Mouse (Mus musculus) midbrain, embryonic 16.5 days (tissue): ENCODE results near the gene Shisa5. TPM values are rescaled to one million over a fixed set of nuclear protein-coding genes. Genes with fewer than 3 reads are reported as not detected.

Experiments used
- ATAC-seq: fragments of 200-750 bp; cut with Nextera tagmentation; 2 replicates; pipeline ENCODE4 v1.8.0; 2017; ENCODE audit warnings: moderate TSS enrichment
- H3K27ac ChIP-seq: fragments of 300-500 bp; sonication (generic); 2 replicates; pipeline ENCODE4 v1.5.1; 2014; ENCODE audit warnings: mild to moderate bottlenecking, low read length, mixed read lengths
- H3K27me3 ChIP-seq: fragments of 300-500 bp; sonication (generic); 2 replicates; pipeline ENCODE4 v1.6.1; 2014; ENCODE audit warnings: low read depth, low read length, mixed read lengths; ENCODE audit not compliant: control insufficient read depth, insufficient read depth
- H3K36me3 ChIP-seq: fragments of 300-500 bp; sonication (generic); 2 replicates; pipeline ENCODE4 v1.6.1; 2014; ENCODE audit warnings: mild to moderate bottlenecking, low read length, moderate library complexity, mixed read lengths; ENCODE audit not compliant: control insufficient read depth, insufficient read depth
- H3K4me1 ChIP-seq: fragments of 300-500 bp; sonication (generic); 2 replicates; pipeline ENCODE4 v1.6.1; 2014; ENCODE audit warnings: mild to moderate bottlenecking, low read length, mixed read lengths; ENCODE audit not compliant: control insufficient read depth, insufficient read depth
- H3K4me2 ChIP-seq: fragments of 300-500 bp; sonication (generic); 2 replicates; pipeline ENCODE4 v1.6.1; 2014; ENCODE audit warnings: mild to moderate bottlenecking, low read length, mixed read lengths
- H3K4me3 ChIP-seq: fragments of 300-500 bp; sonication (generic); 2 replicates; pipeline ENCODE4 v1.5.1; 2014; ENCODE audit warnings: low read depth, mild to moderate bottlenecking, low read length, moderate library complexity, mixed read lengths
- H3K9ac ChIP-seq: fragments of 300-500 bp; sonication (generic); 2 replicates; pipeline ENCODE4 v1.6.1; 2014; ENCODE audit warnings: low read depth, low read length, mixed read lengths
- H3K9me3 ChIP-seq: fragments of 300-500 bp; sonication (generic); replicated peaks from 2 replicates; pipeline ENCODE4 v1.6.1; 2014; ENCODE audit warnings: mild to moderate bottlenecking, low read length, mixed read lengths; ENCODE audit not compliant: control insufficient read depth, poor library complexity, severe bottlenecking
- WGBS: fragments of 180-500 bp; shearing (Covaris S2); extraction: QIAGEN DNeasy Blood & Tissue Kit; methylation state at CpG from one replicate; pipeline ENCODE4 v1.1.7; 2014; 5-methylcytosine and 5-hydroxymethylcytosine counted together
- polyA plus RNA-seq: library from polyadenylated mRNA; unstranded; fragments of >200 nt; fragmentation: Nextera tagmentation; extraction: Ambion mirVana; gene quantifications from 2 replicates; pipeline ENCODE4 v1.2.1, GENCODE M21; 2015

Gene Shisa5
- polyA plus RNA-seq, 1 experiment from 2014 or later, result 68.9 TPM

DNA sequence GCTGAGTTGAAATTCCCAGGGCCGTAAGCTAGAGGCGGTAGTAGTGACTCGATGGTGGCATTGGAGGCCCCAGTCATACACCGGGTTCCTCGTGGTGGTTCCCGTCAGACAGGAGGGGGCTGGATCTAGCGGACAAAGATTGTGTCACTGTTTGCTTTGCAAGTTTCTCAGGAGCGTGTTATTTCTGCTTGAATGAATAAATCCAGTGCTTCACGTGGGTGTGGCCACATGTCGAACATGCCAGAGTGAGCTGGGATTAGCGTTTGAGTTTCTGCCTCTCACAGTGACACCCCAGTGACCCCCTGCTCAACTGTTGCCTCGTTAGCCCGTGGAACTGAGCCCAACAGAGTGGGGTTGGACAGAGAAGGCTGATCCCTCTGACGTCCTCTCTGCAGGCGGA is 52.1 kb downstream of the Shisa5 start:
- H3K4me1 ChIP-seq, result peaks cover 12% of the 10 kb centered on the region
- H3K4me3 ChIP-seq, result no peak overlapping the region
- no peak overlapping the region for H3K4me2 ChIP-seq
- no peak overlapping the region for H3K27ac ChIP-seq
- WGBS, result 40% methylated on average over 15 of the region's 15 CpGs
- H3K36me3 ChIP-seq, result peaks cover 9% of the 10 kb centered on the region
- ATAC-seq, result no peak
- H3K9me3 ChIP-seq, result no peaks in the 10 kb centered on the region
- no peaks in the 10 kb centered on the region for H3K27me3 ChIP-seq
- H3K9ac ChIP-seq, result no peak overlapping the region

DNA sequence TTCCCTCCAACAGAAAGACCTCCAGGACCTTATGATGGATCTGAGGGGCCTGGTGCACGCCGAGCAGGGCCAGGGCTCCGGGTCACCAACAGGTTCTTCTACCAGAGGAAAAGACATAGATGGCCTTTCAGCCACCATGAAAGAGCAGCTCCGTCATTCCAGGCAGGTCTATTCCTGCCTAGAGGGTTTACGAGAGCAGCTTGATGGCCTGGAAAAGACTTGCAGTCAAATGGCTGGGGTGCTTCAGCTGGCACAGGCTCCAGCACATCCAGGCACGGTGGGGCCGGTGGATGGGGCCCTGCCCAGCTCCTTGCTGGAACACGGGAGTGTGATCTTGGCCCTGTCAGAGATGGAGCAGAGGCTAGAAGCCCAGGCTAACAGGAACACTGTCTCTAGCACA is 53.4 kb downstream of the Shisa5 start:
- Histone ChIP-seq H3K36me3 (peaks cover 9% of the 10 kb centered on the region), H3K9me3 (no peaks in the 10 kb centered on the region), H3K27me3 (no peaks in the 10 kb centered on the region), H3K4me1 (peaks cover 21% of the 10 kb centered on the region), H3K27ac (no peak overlapping the region), H3K4me2 (no peak overlapping the region), H3K9ac (no peak overlapping the region), H3K4me3 (no peak overlapping the region)
- no peak for ATAC-seq
- WGBS, result 93% methylated on average over 8 of the region's 8 CpGs

DNA sequence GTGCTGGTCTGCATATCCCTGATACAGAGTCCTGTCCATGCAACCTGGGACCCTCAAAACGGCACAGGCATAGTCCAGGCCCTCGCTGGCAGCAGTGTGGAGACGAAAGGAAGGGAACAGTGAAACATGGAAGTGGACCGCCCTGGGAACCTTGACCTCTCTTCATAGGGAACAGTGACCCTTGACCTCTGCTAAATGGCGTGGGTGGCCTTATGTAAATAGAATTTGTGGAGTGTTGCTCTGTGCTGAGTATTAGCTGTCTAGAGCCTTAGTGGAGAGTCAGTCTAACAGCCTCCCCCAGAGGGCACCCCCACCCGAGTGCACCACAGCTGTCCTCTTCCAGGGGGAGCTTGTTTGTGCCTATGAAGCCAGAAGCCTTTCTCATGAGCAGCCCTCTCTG is 54.4 kb downstream of the Shisa5 start:
- peaks cover 31% of the 10 kb centered on the region for H3K4me1 ChIP-seq
- H3K9ac ChIP-seq, result no peak overlapping the region
- no peak overlapping the region for H3K4me3 ChIP-seq
- no peak overlapping the region for H3K4me2 ChIP-seq
- ATAC-seq, result no peak
- H3K9me3 ChIP-seq, result no peaks in the 10 kb centered on the region
- H3K27ac ChIP-seq, result 0 out of 2 replicates have a peak overlapping the region, but pooled peaks have one; percentile 13
- WGBS, result 28% methylated on average over 6 of the region's 6 CpGs
- peaks cover 9% of the 10 kb centered on the region for H3K36me3 ChIP-seq
- no peaks in the 10 kb centered on the region for H3K27me3 ChIP-seq

DNA sequence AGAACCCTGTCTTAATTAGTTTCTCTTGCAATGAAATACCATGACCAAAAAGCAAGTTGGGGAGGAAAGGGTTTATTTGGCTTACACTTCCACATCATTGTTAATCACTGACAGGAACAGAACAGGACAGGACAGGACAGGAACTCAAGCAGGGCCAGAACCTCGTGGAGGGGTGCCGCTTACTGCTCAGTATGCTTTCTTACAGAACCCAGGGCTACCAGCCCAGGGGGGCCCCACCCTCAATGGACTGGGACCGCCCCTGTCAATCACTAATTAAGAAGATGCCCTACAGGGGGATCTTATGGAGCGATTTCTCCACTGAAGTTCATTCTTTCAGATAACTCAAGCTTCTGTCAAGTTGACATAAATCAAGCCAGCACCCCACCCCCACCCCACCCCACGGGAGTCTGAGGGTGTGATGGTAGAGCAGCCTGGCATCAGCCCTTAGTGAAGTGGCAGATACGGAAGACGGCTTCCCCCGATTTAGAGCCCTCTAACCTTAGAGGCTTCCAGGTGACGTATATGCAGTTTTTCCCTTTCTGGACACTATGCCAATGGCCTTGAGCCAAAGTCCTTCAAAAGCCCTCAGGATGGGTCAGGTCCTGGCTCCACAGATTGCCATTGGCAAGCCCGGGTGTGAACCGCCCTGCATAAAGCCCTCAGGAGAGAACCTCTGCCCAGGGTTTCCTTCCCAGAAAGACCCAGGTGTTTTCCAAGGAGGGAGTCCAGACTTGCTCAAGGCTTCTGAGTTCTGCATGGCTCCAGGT is 55.6 kb downstream of the Shisa5 start:
- Histone ChIP-seq H3K4me2 (peak overlapping the region; percentile 79), H3K4me3 (peak overlapping the region; percentile 80), H3K27me3 (no peaks in the 10 kb centered on the region), H3K36me3 (peaks cover 9% of the 10 kb centered on the region), H3K9ac (peak overlapping the region; percentile 88; the same call in 1 of the 2 replicates), H3K27ac (peak overlapping the region; percentile 99), H3K4me1 (peaks cover 43% of the 10 kb centered on the region), H3K9me3 (no peaks in the 10 kb centered on the region)
- no peak for ATAC-seq
- WGBS, result 13% methylated on average over 11 of the region's 11 CpGs

DNA sequence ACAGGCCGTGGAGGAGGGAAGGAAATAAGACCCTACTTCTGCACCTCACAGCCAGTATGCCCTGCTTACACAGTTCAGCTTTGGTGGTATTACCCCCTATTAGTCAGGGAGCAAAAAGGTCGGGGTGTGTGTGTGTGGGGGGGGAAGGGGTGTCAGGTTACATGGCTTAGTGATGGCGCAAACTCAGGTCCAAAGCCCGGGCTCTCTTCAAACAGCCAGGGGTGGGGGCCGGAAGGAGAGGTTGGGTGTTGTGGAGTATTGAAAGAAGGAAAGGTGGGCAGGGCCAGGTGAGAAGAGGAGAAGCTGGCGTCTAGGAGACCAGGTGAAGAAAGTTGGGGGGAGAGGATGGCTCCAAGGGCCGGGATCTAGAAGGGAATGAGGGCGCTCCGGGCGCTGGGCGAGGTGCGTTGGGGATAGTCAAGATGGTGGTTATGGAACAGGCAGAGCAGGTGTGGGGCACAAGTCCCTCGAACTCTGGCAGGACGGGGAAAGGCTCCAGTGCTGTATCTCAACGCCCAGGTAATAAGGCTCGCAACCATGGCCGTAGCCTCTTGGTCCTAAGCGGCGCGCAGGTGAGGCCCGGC is 56.3 kb downstream of the Shisa5 start:
- Histone ChIP-seq H3K4me3 (peak overlapping the region; percentile 80), H3K27ac (peak overlapping the region; percentile 99), H3K36me3 (peaks cover 11% of the 10 kb centered on the region), H3K9me3 (no peaks in the 10 kb centered on the region), H3K4me1 (peaks cover 47% of the 10 kb centered on the region), H3K27me3 (no peaks in the 10 kb centered on the region), H3K9ac (peak overlapping the region; percentile 88), H3K4me2 (peak overlapping the region; percentile 79)
- 2% methylated on average over 21 of the region's 21 CpGs for WGBS
- no peak for ATAC-seq

DNA sequence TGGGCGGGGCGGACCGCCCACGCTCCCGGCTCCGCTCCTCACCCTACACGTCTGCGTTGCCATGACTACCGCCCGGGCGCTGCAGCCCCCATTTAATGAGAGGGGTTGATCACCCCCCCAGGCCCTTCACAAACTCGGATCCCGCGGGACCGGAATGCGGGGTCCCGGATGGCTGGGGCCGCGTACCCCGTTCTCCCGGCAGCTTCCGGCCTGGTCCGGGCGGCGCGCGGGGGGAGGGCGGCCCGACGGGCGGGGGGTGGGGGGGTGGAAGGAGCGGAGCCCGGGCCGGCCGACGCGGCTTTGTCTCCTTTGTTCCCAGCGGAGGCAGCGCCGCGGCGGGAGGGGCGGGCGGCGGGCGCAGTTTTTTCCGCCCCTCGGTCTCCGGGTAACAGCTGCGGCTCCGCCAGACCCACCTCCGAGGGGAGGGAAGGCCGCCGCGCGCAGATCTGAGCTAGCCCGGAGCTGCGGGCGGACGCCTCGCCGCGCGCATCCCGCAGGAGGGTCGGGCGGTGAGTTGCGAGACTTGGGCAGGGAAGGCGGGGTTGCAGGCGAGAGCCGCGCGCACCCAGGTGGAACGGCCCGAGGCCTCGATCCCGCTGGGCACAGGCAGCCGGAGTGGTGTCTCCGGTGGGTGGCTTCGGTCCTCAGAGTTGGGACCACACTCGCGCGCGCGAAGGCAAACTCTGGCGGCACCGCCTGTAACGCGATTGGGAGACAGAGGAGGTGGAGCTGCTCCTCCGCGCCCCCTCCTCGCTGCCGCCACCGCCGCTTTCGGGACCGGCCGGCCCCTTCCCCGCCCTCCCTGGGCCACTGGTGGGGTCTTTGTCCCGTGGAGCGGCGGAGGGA is 57.0 kb downstream of the Shisa5 start, which contains the start of gene Plxnb1:
Gene Plxnb1, plus strand, starts transcription at position 253 of the 846 bp plus-strand sequence.
- Histone ChIP-seq H3K27ac (peak within 1 kb of the TSS; percentile 99), H3K4me1 (peaks cover 47% of the 10 kb centered on the region), H3K4me3 (peak within 1 kb of the TSS; percentile 80), H3K9me3 (no peaks in the 10 kb centered on the region), H3K4me2 (peak within 1 kb of the TSS; percentile 79), H3K9ac (peak within 1 kb of the TSS; percentile 88), H3K27me3 (no peaks in the 10 kb centered on the region), H3K36me3 (peaks cover 11% of the 10 kb centered on the region)
- ATAC-seq, result peak; percentile 59
- under 1% methylated on average over 91 of the region's 102 CpGs for WGBS

DNA sequence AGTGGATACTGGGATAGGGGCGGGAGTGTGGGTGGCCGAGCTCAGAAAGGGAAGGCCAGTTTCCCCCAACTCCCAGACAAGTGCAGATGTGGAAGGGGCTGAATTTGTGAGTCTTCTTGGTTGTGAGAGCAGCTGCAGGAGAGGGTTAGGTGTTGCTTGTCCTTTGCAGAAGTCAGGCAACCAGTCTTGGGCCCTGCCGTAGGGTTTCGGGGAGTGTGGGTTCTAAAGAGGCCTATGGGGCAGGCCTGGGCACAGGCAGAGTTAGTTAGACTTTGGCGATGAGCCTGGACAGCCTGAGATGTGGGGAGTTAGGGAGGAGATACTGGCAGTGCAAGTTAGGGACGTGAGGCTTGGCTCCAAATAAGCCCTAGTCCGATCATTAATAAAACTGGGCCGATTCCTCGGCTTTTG is 57.9 kb downstream of the Shisa5 start:
- H3K27ac ChIP-seq, result peak overlapping the region; percentile 99
- ATAC-seq, result no peak
- H3K9me3 ChIP-seq, result no peaks in the 10 kb centered on the region
- H3K4me1 ChIP-seq, result peaks cover 47% of the 10 kb centered on the region
- H3K4me2 ChIP-seq, result peak overlapping the region; percentile 79
- H3K27me3 ChIP-seq, result no peaks in the 10 kb centered on the region
- 2% methylated on average over 9 of the region's 9 CpGs for WGBS
- H3K9ac ChIP-seq, result peak overlapping the region; percentile 88
- peak overlapping the region; percentile 80 for H3K4me3 ChIP-seq
- H3K36me3 ChIP-seq, result peaks cover 12% of the 10 kb centered on the region

DNA sequence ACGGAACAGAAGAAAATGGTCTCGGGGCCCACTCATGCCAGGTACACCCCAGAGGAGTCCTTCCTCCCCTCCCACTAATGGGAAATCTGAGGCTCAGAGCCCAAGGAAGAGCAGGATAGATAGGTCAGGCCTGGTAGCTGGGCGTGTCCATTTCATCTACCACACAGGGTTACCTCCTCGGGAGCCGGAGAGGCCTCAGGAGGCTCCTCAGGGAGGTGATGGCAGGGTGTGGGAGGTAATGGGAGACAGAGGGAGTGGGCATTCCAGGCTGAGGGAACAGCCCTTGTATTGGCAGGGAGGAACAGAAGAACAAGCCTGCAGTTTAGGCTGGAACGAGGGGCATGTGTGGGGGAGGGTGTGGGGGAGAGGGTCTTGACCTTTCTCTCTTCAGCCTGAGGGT is 58.5 kb downstream of the Shisa5 start:
- H3K27me3 ChIP-seq, result no peaks in the 10 kb centered on the region
- ATAC-seq, result no peak

More for the DNA sequence above, 58.5 kb downstream of the Shisa5 start:
- Histone ChIP-seq H3K36me3 (peaks cover 7% of the 10 kb centered on the region), H3K4me2 (peak overlapping the region; percentile 79), H3K27ac (peak overlapping the region; percentile 99), H3K9me3 (no peaks in the 10 kb centered on the region), H3K9ac (peak overlapping the region; percentile 88), H3K4me1 (peaks cover 47% of the 10 kb centered on the region), H3K4me3 (peak overlapping the region; percentile 80)
- 7% methylated on average over 6 of the region's 6 CpGs for WGBS
